Mouse (Mus musculus): ENCODE data around the gene Slc5a4b. TPM values are rescaled to one million over a fixed set of nuclear protein-coding genes. Genes with fewer than 3 reads are reported as not detected.

Slc5a4b gene
- total RNA-seq, 2 experiments from 2014 or later = not detected

Small RNA genes within 50 kb of the gene (microRNA-seq; reads per million reads assigned to microRNA genes)
- gene Mir6409 (ENCODE audit: borderline number of aligned reads in 2 of 2) = 0 reads per million in 2 experiments

Other genes with a start within 250 kb of the Slc5a4b start
- gene Derl3, start 217.5 kb downstream of the Slc5a4b start, total RNA-seq (2021) = 1 to 10 TPM; 1.4 to 2.3 TPM
- 10 to 100 TPM; 64.4 to 70.6 TPM for gene Smarcb1, start 189.3 kb downstream of the Slc5a4b start, total RNA-seq (2021)
- gene Chchd10, start 177.8 kb downstream of the Slc5a4b start, total RNA-seq (2021) = 1,000 to 10,000 TPM in 1 of 2 experiments, 100 to 1,000 TPM in 1; 918 to 1,521 TPM
- 1 to 10 TPM; 5.4 to 5.7 TPM for gene Mmp11, start 174.5 kb downstream of the Slc5a4b start, total RNA-seq (2021)
- under 1 TPM; 0.63 to 0.64 TPM for gene Gm867, start 170.3 kb downstream of the Slc5a4b start, total RNA-seq (2021)
- not detected for gene Vpreb3, start 167.9 kb downstream of the Slc5a4b start, total RNA-seq (2021)
- not detected for gene Gm5134, start 156.4 kb downstream of the Slc5a4b start, total RNA-seq (2021)
- 1 to 10 TPM; 5.8 to 6.9 TPM for gene Zfp280b, start 78.3 kb downstream of the Slc5a4b start, total RNA-seq (2021)
- gene Slc5a4a, start 36.5 kb upstream of the Slc5a4b start, total RNA-seq (2021) = not detected
- 10 to 100 TPM; 21.3 to 31.3 TPM for gene Prmt2, start 126.9 kb upstream of the Slc5a4b start, total RNA-seq (2021)
- gene S100b, start 142.9 kb upstream of the Slc5a4b start, total RNA-seq (2021) = 10 to 100 TPM; 14.4 to 90.4 TPM
- gene Dip2a, start 234.3 kb upstream of the Slc5a4b start, total RNA-seq (2021) = 10 to 100 TPM; 22.1 to 23.7 TPM